ENCODE assay signal across 7 mouse cellular contexts in genomic region chr12:71047473-71048078, GRCm38 (mm10). TPM values are rescaled to one million over a fixed set of nuclear protein-coding genes. Genes with fewer than 3 reads are reported as not detected.
DNase-seq lines count a peak whose midpoint lies in the region; ATAC-seq and TF ChIP-seq lines count a peak whose summit lies in the region.

No protein-coding gene starts in this region.

- H3K9me3 ChIP-seq in hindbrain, embryonic 10.5 days = no peaks in the 10 kb centered on the region
- no peaks in the 10 kb centered on the region for H3K9me3 ChIP-seq in midbrain, embryonic 14.5 days (ENCODE audit: control insufficient read depth, low read length)

- peak; percentile 76; the same call in 1 of the 2 replicates for ATAC-seq in midbrain, embryonic 14.5 days (ENCODE audit: low FRiP score, low TSS enrichment)

- 82% methylated on average over 8 of the region's 8 CpGs for WGBS in hindbrain, embryonic 10.5 days
- WGBS in midbrain, embryonic 14.5 days = 33% methylated on average over 8 of the region's 8 CpGs

- H3K4me3 ChIP-seq in layer of hippocampus, adult 2 months = peak overlapping the region; percentile 75
- peak overlapping the region; percentile 43 for H3K4me3 ChIP-seq in cortical plate, adult 2 months (ENCODE audit: insufficient read depth, low read length)
- H3K4me3 ChIP-seq in hindbrain, embryonic 10.5 days = no peak overlapping the region; the same call in 1 of the 2 replicates
- H3K4me3 ChIP-seq in midbrain, embryonic 14.5 days (replicated peaks; ENCODE audit: low read depth, low read length) = peak overlapping the region; percentile 43

- peaks cover 44% of the 10 kb centered on the region for H3K36me3 ChIP-seq in hindbrain, embryonic 10.5 days
- peaks cover 8% of the 10 kb centered on the region; the same call in 1 of the 2 replicates for H3K36me3 ChIP-seq in midbrain, embryonic 14.5 days (ENCODE audit: control insufficient read depth, insufficient read depth, low read length)

- DNase-seq in layer of hippocampus, adult 2 months (ENCODE audit: low spot score in 2 of 2) = no peak
- DNase-seq in layer of hippocampus, postnatal 36 days = no peak
- DNase-seq in hindbrain, embryonic 10.5 days (ENCODE audit: low spot score) = no peak
- no peak for DNase-seq in midbrain, embryonic 14.5 days
- DNase-seq in spleen, adult 12 weeks (ENCODE audit: low spot score) = no peak
- DNase-seq in spleen, postnatal 4 days (ENCODE audit: low spot score in 2 of 2) = no peak

- TF ChIP-seq POLR2A in cortical plate, adult 2 months (IDR thresholded peaks at IDR 0.05; ENCODE audit: extremely low read depth, insufficient read depth, low read length) = no peak

- H3K4me2 ChIP-seq in midbrain, embryonic 14.5 days (ENCODE audit: low read length) = peak overlapping the region; percentile 78

- no peaks in the 10 kb centered on the region for H3K27me3 ChIP-seq in hindbrain, embryonic 10.5 days (ENCODE audit: insufficient read depth, poor library complexity, severe bottlenecking)
- H3K27me3 ChIP-seq in midbrain, embryonic 14.5 days (ENCODE audit: control insufficient read depth, insufficient read depth, low read length) = no peaks in the 10 kb centered on the region

- H3K27ac ChIP-seq in layer of hippocampus, adult 2 months = peak overlapping the region; percentile 91
- peak overlapping the region; percentile 39 for H3K27ac ChIP-seq in cortical plate, adult 2 months (ENCODE audit: insufficient read depth, low read length)
- peak overlapping the region; percentile 77 for H3K27ac ChIP-seq in hindbrain, embryonic 10.5 days
- H3K27ac ChIP-seq in midbrain, embryonic 14.5 days (replicated peaks; ENCODE audit: low read depth, low read length) = peak overlapping the region; percentile 95

- no peak for TF ChIP-seq CTCF in layer of hippocampus, adult 2 months (conservative IDR thresholded peaks at IDR 0.05)
- TF ChIP-seq CTCF in cortical plate, adult 2 months (IDR thresholded peaks at IDR 0.05; ENCODE audit: extremely low read depth, insufficient read depth, low read length) = no peak

- H3K9ac ChIP-seq in midbrain, embryonic 14.5 days (replicated peaks; ENCODE audit: low read length) = peak overlapping the region; percentile 55

- H3K4me1 ChIP-seq in cortical plate, adult 2 months (ENCODE audit: control insufficient read depth, insufficient read depth, low read length) = peaks cover 2% of the 10 kb centered on the region
- H3K4me1 ChIP-seq in hindbrain, embryonic 10.5 days (replicated peaks) = peaks cover 10% of the 10 kb centered on the region; the same call in 1 of the 2 replicates
- H3K4me1 ChIP-seq in midbrain, embryonic 14.5 days (ENCODE audit: control insufficient read depth, insufficient read depth, low read length) = peaks cover 22% of the 10 kb centered on the region

RNA-seq across cellular contexts. Expression of gene Arid4a, which starts 31.8 kb away (rescaled TPM):
- total RNA-seq in layer of hippocampus, adult 2 months (2021) = 10 to 100 TPM; 37.3 to 40.2 TPM
- total RNA-seq in layer of hippocampus, postnatal 36 days (2021) = 10 to 100 TPM; 41.7 to 44.2 TPM
- polyA plus RNA-seq in cortical plate, adult 2 months (2012; rRNA removed) = 17.8 and 18.4 TPM in 2 replicates
- 21.6 and 27.5 TPM in 2 replicates for polyA plus RNA-seq in hindbrain, embryonic 10.5 days (2016; fragmentation: Nextera tagmentation; extraction: Ambion mirVana)
- polyA plus RNA-seq in midbrain, embryonic 14.5 days (2014; fragmentation: Nextera tagmentation; extraction: Ambion mirVana) = 42.3 and 44.7 TPM in 2 replicates

Comparison
In these comparisons a context has a peak if more than half of its experiments do, and no peak if none do; other contexts are left out.
1. H3K27ac ChIP-seq: peak in every context shown above with its lines; median percentile 95 in midbrain, embryonic 14.5 days; 91 in layer of hippocampus, adult 2 months; 77 in hindbrain, embryonic 10.5 days; 39 in cortical plate, adult 2 months.